Mouse (Mus musculus): Measurements from ENCODE around the gene Phf20. TPM values are rescaled to one million over a fixed set of nuclear protein-coding genes. Genes with fewer than 3 reads are reported as not detected.

Phf20 gene
- polyA plus RNA-seq, 2 experiments, result 2.9 to 10.1 TPM

DNA sequence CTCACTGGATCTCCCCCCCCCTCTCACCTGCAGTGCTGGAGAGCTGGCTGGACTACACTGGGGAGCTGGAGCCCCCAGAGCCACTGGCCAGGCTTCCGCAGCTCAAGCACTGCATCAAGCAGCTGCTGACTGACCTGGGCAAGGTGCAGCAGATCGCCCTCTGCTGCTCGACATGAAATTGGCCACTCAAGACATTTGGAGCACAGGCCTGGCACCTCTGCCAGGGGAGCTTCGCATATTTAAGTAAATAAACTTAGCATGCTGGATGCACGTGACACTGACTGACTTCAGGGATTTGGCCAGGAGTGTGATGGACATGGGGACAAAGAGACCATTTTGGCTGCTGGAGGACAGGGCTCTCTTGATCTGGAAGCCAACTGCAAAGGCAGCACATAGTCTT, 111.0 kb downstream of the Phf20 start:
- no peak overlapping the region for H3K27ac ChIP-seq
- H3K4me3 ChIP-seq (ENCODE audit: insufficient read depth in 1 of 2, low read depth in 2 of 2, low read length in 2 of 2), result no peak overlapping the region
- ATAC-seq (ENCODE audit: insufficient read depth) (no peak), DNase-seq (ENCODE audit: low read depth in 3 of 3, low spot score in 3 of 3) (no peak)
- H3K9ac ChIP-seq (replicated peaks), result no peak overlapping the region
- 67% methylated on average over 5 of the region's 5 CpGs for WGBS (ENCODE audit: insufficient replicate concordance)
- TF ChIP-seq CTCF (IDR thresholded peaks at IDR 0.05; ENCODE audit: low read depth) (peak; percentile 65), EP300 (IDR thresholded peaks at IDR 0.05; ENCODE audit: low read depth) (no peak)
- no peaks in the 10 kb centered on the region; the same call in 1 of the 2 replicates for H3K36me3 ChIP-seq (replicated peaks; ENCODE audit: control insufficient read depth, insufficient read depth, low read depth)
- no peaks in the 10 kb centered on the region for H3K27me3 ChIP-seq (ENCODE audit: control insufficient read depth, insufficient read depth, low read length)
- peaks cover 6 to 7% of the 10 kb centered on the region in 2 experiments for H3K4me1 ChIP-seq (replicated peaks; ENCODE audit: control insufficient read depth in 2 of 2, insufficient read depth in 2 of 2, low read length in 1 of 2)
- no peak overlapping the region for H3K4me2 ChIP-seq (ENCODE audit: low read depth)
- no peaks in the 10 kb centered on the region for H3K9me3 ChIP-seq (ENCODE audit: control insufficient read depth, low read length)

DNA sequence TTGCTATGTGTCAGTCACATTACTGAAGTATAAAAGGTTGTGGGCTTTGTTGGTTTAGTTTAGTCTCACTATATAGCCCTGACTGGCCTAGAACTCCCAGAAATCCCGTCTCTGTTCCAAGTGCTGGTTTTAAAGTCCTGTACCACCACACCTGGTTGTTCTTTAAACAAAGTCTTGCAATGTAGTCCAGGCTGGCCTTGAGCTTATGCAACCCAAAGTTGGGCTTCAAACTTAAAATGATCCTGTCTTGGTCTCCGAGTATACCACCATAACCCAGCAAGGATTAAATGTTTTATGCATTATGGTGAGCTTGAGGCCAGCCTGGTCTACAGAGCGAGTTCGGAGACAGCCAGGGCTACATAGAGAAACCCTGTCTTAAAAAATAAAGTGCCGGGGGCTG, 113.7 kb downstream of the Phf20 start:
- TF ChIP-seq EP300 (IDR thresholded peaks at IDR 0.05; ENCODE audit: low read depth) (no peak), CTCF (IDR thresholded peaks at IDR 0.05; ENCODE audit: low read depth) (no peak)
- no peak for DNase-seq (ENCODE audit: low read depth in 3 of 3, low spot score in 3 of 3)
- H3K36me3 ChIP-seq (replicated peaks; ENCODE audit: control insufficient read depth, insufficient read depth, low read depth), result no peaks in the 10 kb centered on the region; the same call in 1 of the 2 replicates
- no peak overlapping the region for H3K9ac ChIP-seq (replicated peaks)
- H3K9me3 ChIP-seq (ENCODE audit: control insufficient read depth, low read length), result no peaks in the 10 kb centered on the region
- no peak for ATAC-seq (ENCODE audit: insufficient read depth)
- peaks cover 5 to 7% of the 10 kb centered on the region in 2 experiments for H3K4me1 ChIP-seq (replicated peaks; ENCODE audit: control insufficient read depth in 2 of 2, insufficient read depth in 2 of 2, low read length in 1 of 2)
- 81% methylated on average over 5 of the region's 5 CpGs for WGBS (ENCODE audit: insufficient replicate concordance)
- no peak overlapping the region for H3K27ac ChIP-seq
- no peak overlapping the region for H3K4me2 ChIP-seq (ENCODE audit: low read depth)
- H3K27me3 ChIP-seq (ENCODE audit: control insufficient read depth, insufficient read depth, low read length), result no peaks in the 10 kb centered on the region
- no peak overlapping the region for H3K4me3 ChIP-seq (ENCODE audit: insufficient read depth in 1 of 2, low read depth in 2 of 2, low read length in 2 of 2)

DNA sequence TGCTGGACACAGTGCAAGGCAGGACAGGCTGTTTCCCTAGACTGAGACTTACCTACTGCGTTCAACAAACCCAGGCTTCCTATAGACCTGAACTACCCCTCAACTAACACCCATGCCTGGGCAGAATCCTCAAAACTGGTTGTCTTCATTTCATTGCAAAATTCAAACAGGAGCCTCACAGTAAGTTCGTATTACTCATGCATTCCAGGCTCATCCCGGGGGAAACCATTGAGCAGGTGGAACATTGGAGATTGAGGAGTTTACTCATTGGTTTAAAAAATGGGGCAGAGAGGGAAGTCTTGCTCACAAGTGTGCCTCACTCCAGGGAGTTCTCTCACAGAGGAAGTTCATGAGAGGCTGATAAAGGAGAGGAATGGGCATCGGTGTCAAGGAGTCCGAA, 114.2 kb downstream of the Phf20 start:
- Histone ChIP-seq H3K9ac (replicated peaks) (no peak overlapping the region), H3K36me3 (replicated peaks; ENCODE audit: control insufficient read depth, insufficient read depth, low read depth) (no peaks in the 10 kb centered on the region; the same call in 1 of the 2 replicates), H3K27me3 (ENCODE audit: control insufficient read depth, insufficient read depth, low read length) (no peaks in the 10 kb centered on the region), H3K27ac (no peak overlapping the region), H3K9me3 (ENCODE audit: control insufficient read depth, low read length) (no peaks in the 10 kb centered on the region), H3K4me3 (ENCODE audit: insufficient read depth in 1 of 2, low read depth in 2 of 2, low read length in 2 of 2) (no peak overlapping the region), H3K4me1 (replicated peaks; ENCODE audit: control insufficient read depth in 2 of 2, insufficient read depth in 2 of 2, low read length in 1 of 2) (peaks cover 5 to 7% of the 10 kb centered on the region in 2 experiments), H3K4me2 (ENCODE audit: low read depth) (no peak overlapping the region)
- ATAC-seq (ENCODE audit: insufficient read depth), result no peak
- TF ChIP-seq EP300 (IDR thresholded peaks at IDR 0.05; ENCODE audit: low read depth) (no peak), CTCF (IDR thresholded peaks at IDR 0.05; ENCODE audit: low read depth) (no peak)
- WGBS (ENCODE audit: insufficient replicate concordance), result 75% methylated on average over 5 of the region's 5 CpGs
- DNase-seq (ENCODE audit: low read depth in 3 of 3, low spot score in 3 of 3), result no peak

DNA sequence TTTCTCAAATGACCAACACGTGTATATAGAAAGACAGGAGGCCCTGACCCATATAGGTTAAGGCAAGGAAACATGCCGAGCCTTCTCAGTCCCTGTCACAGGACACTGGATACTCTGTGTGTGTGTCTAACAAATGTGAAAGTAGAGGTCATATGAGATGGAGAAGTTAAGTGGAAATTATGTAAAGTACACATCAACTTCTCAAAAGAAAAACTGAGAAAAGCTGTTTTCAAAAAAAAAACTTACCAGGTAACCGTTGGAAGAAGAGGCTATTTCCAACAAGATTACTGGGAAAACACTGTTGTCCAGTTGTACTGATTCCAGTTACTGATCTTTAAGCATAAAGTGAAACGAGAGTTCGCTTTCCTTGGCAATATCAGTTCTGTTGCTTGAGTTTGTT, 114.7 kb downstream of the Phf20 start:
- Histone ChIP-seq H3K27ac (no peak overlapping the region), H3K4me1 (replicated peaks; ENCODE audit: control insufficient read depth in 2 of 2, insufficient read depth in 2 of 2, low read length in 1 of 2) (peaks cover 5 to 7% of the 10 kb centered on the region in 2 experiments), H3K9me3 (ENCODE audit: control insufficient read depth, low read length) (no peaks in the 10 kb centered on the region), H3K4me2 (ENCODE audit: low read depth) (peak overlapping the region; percentile 66), H3K4me3 (ENCODE audit: insufficient read depth in 1 of 2, low read depth in 2 of 2, low read length in 2 of 2) (peak overlapping the region in 1 of 2 experiments; percentile 84; a peak in 1 of 4 replicates), H3K9ac (replicated peaks) (no peak overlapping the region; the same call in 1 of the 2 replicates), H3K36me3 (replicated peaks; ENCODE audit: control insufficient read depth, insufficient read depth, low read depth) (no peaks in the 10 kb centered on the region), H3K27me3 (ENCODE audit: control insufficient read depth, insufficient read depth, low read length) (no peaks in the 10 kb centered on the region)
- WGBS (ENCODE audit: insufficient replicate concordance), result 73% methylated on average over 5 of the region's 5 CpGs
- TF ChIP-seq CTCF (IDR thresholded peaks at IDR 0.05; ENCODE audit: low read depth), result no peak
- TF ChIP-seq EP300 (IDR thresholded peaks at IDR 0.05; ENCODE audit: low read depth), result no peak
- no peak for DNase-seq (ENCODE audit: low read depth in 3 of 3, low spot score in 3 of 3)
- ATAC-seq (ENCODE audit: insufficient read depth), result no peak

DNA sequence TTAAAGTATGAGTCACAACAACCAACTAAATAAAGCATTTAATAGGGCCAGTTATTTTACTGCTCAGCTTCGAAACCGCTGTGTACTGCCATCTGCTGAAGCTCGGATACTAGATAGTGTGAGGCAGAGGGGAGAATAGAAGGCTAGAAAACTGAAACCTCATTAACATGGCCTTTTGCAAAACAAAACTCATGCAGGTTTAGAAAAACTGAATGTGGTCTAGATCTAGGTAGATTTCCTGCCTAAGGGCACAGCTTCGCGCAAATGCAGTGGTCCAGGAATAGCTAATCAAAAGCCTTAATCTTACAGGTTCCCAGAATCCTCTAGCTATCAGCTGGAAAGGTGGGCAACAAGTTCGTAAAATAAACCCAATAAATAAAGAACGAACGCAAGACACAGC, 115.2 kb downstream of the Phf20 start:
- no peaks in the 10 kb centered on the region for H3K27me3 ChIP-seq (ENCODE audit: control insufficient read depth, insufficient read depth, low read length)
- peaks cover 5 to 7% of the 10 kb centered on the region in 2 experiments for H3K4me1 ChIP-seq (replicated peaks; ENCODE audit: control insufficient read depth in 2 of 2, insufficient read depth in 2 of 2, low read length in 1 of 2)
- H3K9me3 ChIP-seq (ENCODE audit: control insufficient read depth, low read length), result no peaks in the 10 kb centered on the region
- DNase-seq (ENCODE audit: low read depth in 3 of 3, low spot score in 3 of 3) (no peak), ATAC-seq (ENCODE audit: insufficient read depth) (no peak)
- H3K4me2 ChIP-seq (ENCODE audit: low read depth), result peak overlapping the region; percentile 66
- H3K27ac ChIP-seq, result no peak overlapping the region
- 16% methylated on average over 8 of the region's 8 CpGs for WGBS (ENCODE audit: insufficient replicate concordance)
- peak overlapping the region; percentile 84 to 85 for H3K4me3 ChIP-seq (ENCODE audit: insufficient read depth in 1 of 2, low read depth in 2 of 2, low read length in 2 of 2)
- H3K36me3 ChIP-seq (replicated peaks; ENCODE audit: control insufficient read depth, insufficient read depth, low read depth), result no peaks in the 10 kb centered on the region
- H3K9ac ChIP-seq (replicated peaks), result peak overlapping the region; percentile 88
- TF ChIP-seq CTCF (IDR thresholded peaks at IDR 0.05; ENCODE audit: low read depth) (no peak), EP300 (IDR thresholded peaks at IDR 0.05; ENCODE audit: low read depth) (no peak)

All from liver, embryonic 14.5 days (tissue).